Mouse (Mus musculus) heart, embryonic 16.5 days (tissue): ENCODE results near the gene Cdc42. TPM values are rescaled to one million over a fixed set of nuclear protein-coding genes. Genes with fewer than 3 reads are reported as not detected.

Source experiments
- ATAC-seq: fragments of 200-750 bp; cut with Nextera tagmentation; replicated peaks from 2 replicates; pipeline ENCODE4 v1.8.0; 2017; ENCODE audit warnings: moderate number of reproducible peaks; ENCODE audit not compliant: insufficient read depth, low FRiP score; ENCODE audit errors: extremely low read depth
- H3K27ac ChIP-seq: fragments of 300-500 bp; sonication (generic); 2 replicates; pipeline ENCODE4 v1.5.1; 2014; ENCODE audit warnings: mild to moderate bottlenecking, low read length, control low read depth, moderate library complexity
- H3K27me3 ChIP-seq: fragments of 300-500 bp; sonication (generic); 2 replicates; pipeline ENCODE4 v1.6.1; 2014; ENCODE audit warnings: low read length, mixed read lengths; ENCODE audit not compliant: control insufficient read depth, insufficient read depth
- H3K36me3 ChIP-seq: fragments of 300-500 bp; sonication (generic); 2 replicates; pipeline ENCODE4 v1.6.1; 2014; ENCODE audit not compliant: control insufficient read depth, insufficient read depth
- H3K4me1 ChIP-seq: fragments of 300-500 bp; sonication (generic); 2 replicates; pipeline ENCODE4 v1.6.1; 2014; ENCODE audit warnings: low read length, mixed read lengths; ENCODE audit not compliant: control insufficient read depth, insufficient read depth
- H3K4me2 ChIP-seq: fragments of 300-500 bp; sonication (generic); 2 replicates; pipeline ENCODE4 v1.6.1; 2014; ENCODE audit warnings: low read depth, mild to moderate bottlenecking, control low read depth, low read length
- H3K4me3 ChIP-seq: fragments of 300-500 bp; sonication (generic); 2 replicates; pipeline ENCODE4 v1.5.1; 2014; ENCODE audit warnings: mild to moderate bottlenecking, control low read depth, low read length
- H3K9ac ChIP-seq: fragments of 300-500 bp; sonication (generic); 2 replicates; pipeline ENCODE4 v1.6.1; 2014; ENCODE audit warnings: low read length, control low read depth
- H3K9me3 ChIP-seq: fragments of 300-500 bp; sonication (generic); replicated peaks from 2 replicates; pipeline ENCODE4 v1.6.1; 2016; ENCODE audit warnings: low read length; ENCODE audit not compliant: control insufficient read depth
- whole genome bisulfite sequencing: fragments of 180-500 bp; shearing (Covaris S2); extraction: QIAGEN DNeasy Blood & Tissue Kit; methylation state at CpG from one replicate; pipeline ENCODE4 v1.1.7; 2014; 5-methylcytosine and 5-hydroxymethylcytosine counted together
- polyA plus RNA-seq: library from polyadenylated mRNA; unstranded; fragments of >200 nt; fragmentation: Nextera tagmentation; extraction: Ambion mirVana; gene quantifications from 2 replicates; pipeline ENCODE4 v1.2.1, GENCODE M21; 2015

Cdc42 gene
- polyA plus RNA-seq, 1 experiment from 2014 or later: 514 TPM

DNA sequence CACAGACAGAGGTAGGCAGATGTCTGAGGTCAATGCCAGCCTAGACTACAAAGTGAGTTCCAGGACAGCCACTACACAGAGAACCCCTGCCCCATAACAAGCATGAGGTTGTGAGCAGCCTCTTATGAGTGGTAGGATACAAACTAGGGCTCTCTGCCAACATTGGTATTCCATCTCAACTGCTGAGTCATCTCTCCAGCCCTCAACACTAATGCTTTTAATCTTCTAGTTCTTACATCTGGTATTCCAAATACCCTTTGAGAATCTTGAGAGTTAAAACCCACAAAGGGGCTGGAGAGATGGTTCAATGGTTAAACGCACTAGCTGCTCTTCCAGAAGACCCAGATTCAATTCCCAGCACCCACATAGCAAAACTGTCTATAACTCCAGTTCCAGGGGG, 18.1 kb downstream of the Cdc42 start:
- peaks cover 26% of the 10 kb centered on the region for H3K4me1 ChIP-seq
- no peak overlapping the region for H3K27ac ChIP-seq
- H3K9ac ChIP-seq: no peak overlapping the region
- H3K27me3 ChIP-seq: no peaks in the 10 kb centered on the region
- no peak overlapping the region for H3K4me2 ChIP-seq
- ATAC-seq: no peak
- no peak overlapping the region for H3K4me3 ChIP-seq
- 63% methylated on average over 1 of the region's 1 CpGs for WGBS
- H3K36me3 ChIP-seq: peaks cover 12% of the 10 kb centered on the region
- no peaks in the 10 kb centered on the region for H3K9me3 ChIP-seq

DNA sequence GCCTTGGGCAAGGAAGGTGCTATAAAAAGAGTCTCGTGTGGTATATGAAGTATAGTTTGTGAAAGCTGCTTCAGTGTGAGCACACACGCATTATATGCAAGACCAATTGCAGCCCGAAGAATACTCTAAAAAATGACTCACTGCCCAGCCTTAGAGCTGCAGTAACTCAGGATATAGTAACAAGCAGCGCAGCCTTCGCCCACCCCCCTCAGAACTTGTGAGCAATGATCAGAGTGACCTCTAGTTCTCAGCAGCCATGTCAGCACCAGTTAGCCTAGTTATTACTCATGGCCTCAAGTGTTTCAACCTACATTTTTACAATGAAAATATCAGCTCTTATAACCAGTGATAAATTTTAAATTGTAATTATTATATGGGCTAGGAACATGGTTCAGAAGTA, 21.1 kb downstream of the Cdc42 start:
- H3K27me3 ChIP-seq: no peaks in the 10 kb centered on the region
- H3K9me3 ChIP-seq: no peaks in the 10 kb centered on the region
- H3K4me1 ChIP-seq: peaks cover 26% of the 10 kb centered on the region
- H3K27ac ChIP-seq: no peak overlapping the region
- peaks cover 31% of the 10 kb centered on the region for H3K36me3 ChIP-seq
- WGBS: 78% methylated on average over 5 of the region's 5 CpGs
- H3K4me2 ChIP-seq: no peak overlapping the region
- ATAC-seq: no peak
- H3K4me3 ChIP-seq: no peak overlapping the region
- no peak overlapping the region for H3K9ac ChIP-seq

DNA sequence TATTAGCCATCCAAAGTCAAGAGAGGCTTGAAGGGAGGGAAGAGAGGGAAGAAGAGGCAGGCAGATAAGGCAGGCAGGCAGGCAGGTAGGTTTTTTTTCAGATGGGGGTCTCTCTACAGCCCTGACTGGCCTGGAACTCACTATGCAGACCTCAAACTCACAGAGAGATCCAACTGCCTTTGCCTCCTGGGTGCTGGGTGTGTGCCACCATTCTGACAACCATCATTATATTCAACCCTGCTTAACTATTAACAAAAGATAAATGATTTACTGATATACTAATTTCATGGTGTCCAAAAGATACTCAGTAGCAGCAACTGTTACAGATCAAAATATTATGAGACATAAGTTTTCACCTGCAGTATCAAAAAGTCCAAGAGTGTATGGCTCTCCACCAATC, 25.5 kb downstream of the Cdc42 start:
- peaks cover 51% of the 10 kb centered on the region for H3K36me3 ChIP-seq
- H3K9ac ChIP-seq: no peak overlapping the region
- H3K27me3 ChIP-seq: no peaks in the 10 kb centered on the region
- peaks cover 9% of the 10 kb centered on the region for H3K4me1 ChIP-seq
- no peak for ATAC-seq
- H3K4me2 ChIP-seq: no peak overlapping the region
- no peak overlapping the region for H3K4me3 ChIP-seq
- no peak overlapping the region for H3K27ac ChIP-seq
- no peaks in the 10 kb centered on the region for H3K9me3 ChIP-seq

DNA sequence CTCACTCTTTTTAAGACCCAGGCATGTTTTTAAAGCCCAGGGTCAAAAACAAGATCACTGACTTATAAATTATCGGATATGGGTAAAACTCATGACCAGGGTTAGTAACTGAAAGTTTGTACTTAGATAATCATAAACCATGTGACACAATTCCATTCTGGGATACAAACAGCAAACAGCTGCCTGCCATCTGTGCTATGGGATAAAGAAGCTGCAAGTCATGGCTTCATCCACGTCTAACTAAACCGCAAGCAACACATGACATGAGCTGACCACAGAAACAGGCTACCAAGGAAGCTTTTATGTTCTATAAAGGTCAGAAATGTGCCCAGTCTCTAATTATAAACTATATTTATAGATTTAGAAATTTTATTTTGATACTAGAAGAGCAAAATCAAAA, 31.0 kb downstream of the Cdc42 start:
- no peak overlapping the region for H3K9ac ChIP-seq
- 81% methylated on average over 3 of the region's 3 CpGs for WGBS
- H3K4me2 ChIP-seq: no peak overlapping the region
- no peaks in the 10 kb centered on the region for H3K27me3 ChIP-seq
- no peak overlapping the region for H3K27ac ChIP-seq
- no peaks in the 10 kb centered on the region for H3K4me1 ChIP-seq
- H3K9me3 ChIP-seq: no peaks in the 10 kb centered on the region
- H3K36me3 ChIP-seq: peaks cover 34% of the 10 kb centered on the region
- ATAC-seq: no peak
- no peak overlapping the region for H3K4me3 ChIP-seq

DNA sequence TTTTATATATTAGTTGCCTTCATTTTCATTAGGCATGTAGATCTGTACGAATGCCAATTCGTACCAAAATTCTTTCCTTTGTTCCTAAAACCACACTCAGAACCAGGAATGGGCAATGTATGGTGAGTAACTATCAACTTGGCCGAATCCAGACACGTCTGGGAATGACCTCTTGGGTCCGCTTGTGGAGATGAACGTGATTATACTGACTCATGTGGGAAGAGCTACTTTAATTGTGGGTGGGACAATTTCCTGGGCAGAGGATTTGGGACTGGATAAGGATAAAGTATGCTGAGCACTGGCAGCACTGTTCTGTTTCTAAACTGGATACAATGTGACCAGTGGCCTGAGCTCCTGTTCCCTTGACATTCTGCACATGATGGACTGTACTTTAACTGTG, 32.6 kb downstream of the Cdc42 start:
- 78% methylated on average over 6 of the region's 6 CpGs for WGBS
- H3K4me3 ChIP-seq: no peak overlapping the region
- no peak overlapping the region for H3K27ac ChIP-seq
- H3K36me3 ChIP-seq: peaks cover 44% of the 10 kb centered on the region
- H3K9ac ChIP-seq: no peak overlapping the region
- no peak overlapping the region for H3K4me2 ChIP-seq
- H3K27me3 ChIP-seq: no peaks in the 10 kb centered on the region
- ATAC-seq: no peak
- H3K4me1 ChIP-seq: no peaks in the 10 kb centered on the region
- no peaks in the 10 kb centered on the region for H3K9me3 ChIP-seq

DNA sequence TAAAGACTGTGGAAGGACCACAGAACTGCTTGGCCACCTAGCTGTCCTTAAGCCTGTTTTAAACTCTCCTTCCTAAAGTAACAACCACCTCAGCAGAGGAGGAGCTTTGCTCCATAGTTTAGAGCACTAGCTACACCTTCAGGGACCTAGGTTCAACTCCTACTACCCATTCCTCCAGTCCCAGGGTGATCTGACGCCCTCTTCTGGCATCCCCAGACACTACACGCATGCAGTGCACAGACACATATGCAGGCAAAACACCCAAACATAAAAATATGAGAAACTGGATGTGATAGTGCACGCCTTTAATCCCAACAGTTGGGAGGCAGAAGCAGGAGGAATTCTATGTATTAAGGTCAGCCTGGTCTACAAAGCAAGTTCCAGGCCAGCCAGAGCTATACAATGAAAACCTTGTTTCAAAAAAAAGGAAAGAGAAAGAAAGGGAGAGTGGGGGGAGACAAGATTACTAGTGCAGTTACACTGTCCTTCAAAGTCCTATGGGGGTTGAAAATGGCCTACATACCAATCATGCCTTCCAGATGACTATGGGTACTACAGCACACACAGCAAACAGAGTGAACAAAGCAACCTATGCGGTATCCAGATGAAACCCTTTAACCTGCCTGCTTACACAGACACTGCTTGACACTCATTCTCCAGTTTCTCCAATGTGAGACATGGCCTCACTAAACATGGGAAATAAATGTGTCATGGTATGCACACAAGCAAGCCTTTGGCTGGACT, 41.3 kb downstream of the Cdc42 start:
- H3K4me3 ChIP-seq: no peak overlapping the region
- H3K9ac ChIP-seq: no peak overlapping the region; the same call in 1 of the 2 replicates
- no peaks in the 10 kb centered on the region for H3K27me3 ChIP-seq
- H3K4me1 ChIP-seq: peaks cover 28% of the 10 kb centered on the region
- H3K27ac ChIP-seq: peak overlapping the region; percentile 71
- 68% methylated on average over 4 of the region's 4 CpGs for WGBS
- H3K36me3 ChIP-seq: peaks cover 18% of the 10 kb centered on the region
- no peak overlapping the region for H3K4me2 ChIP-seq
- no peak for ATAC-seq
- H3K9me3 ChIP-seq: no peaks in the 10 kb centered on the region

DNA sequence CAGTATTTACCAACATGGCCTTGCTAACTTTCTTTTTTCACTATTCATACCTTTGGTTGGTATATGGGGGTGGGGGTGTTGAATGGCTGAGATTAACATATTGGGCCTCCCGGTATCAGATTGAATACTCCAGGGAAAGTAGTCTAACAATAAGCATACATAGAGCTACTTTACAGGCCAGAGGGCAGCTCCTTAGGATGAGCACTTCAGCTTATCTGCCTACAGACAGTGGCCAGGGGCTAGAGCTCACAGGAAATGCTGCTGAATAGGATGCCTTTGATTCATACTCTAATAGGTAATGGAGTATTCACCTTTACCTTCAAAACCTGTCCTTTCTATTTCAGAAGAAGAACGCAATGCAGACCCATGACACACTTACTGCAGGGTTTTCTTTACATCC, 42.5 kb downstream of the Cdc42 start:
- WGBS: 77% methylated on average over 2 of the region's 2 CpGs
- Histone ChIP-seq H3K27me3 (no peaks in the 10 kb centered on the region), H3K4me3 (no peak overlapping the region), H3K4me1 (peaks cover 28% of the 10 kb centered on the region), H3K36me3 (peaks cover 11% of the 10 kb centered on the region; the same call in 1 of the 2 replicates), H3K9ac (no peak overlapping the region), H3K27ac (no peak overlapping the region), H3K9me3 (no peaks in the 10 kb centered on the region), H3K4me2 (no peak overlapping the region)
- no peak for ATAC-seq

DNA sequence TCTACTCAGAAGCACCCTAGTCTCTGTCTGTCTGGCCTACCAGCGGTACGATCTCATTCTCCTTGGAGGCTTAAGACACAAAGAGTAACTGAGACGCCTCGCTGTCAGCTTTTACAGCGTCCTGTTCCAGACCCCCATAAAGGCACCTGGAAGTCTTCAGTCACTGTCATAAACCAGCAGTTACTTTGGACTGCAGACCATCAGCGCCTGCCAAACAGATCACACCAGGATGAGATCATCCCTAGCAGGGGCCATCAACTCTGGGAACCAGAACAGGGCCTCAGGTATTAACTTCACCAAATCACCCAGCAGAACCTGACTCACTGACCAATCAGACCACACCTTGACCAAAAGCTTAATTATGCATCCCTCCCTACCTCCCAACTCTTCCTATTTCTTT, 43.0 kb downstream of the Cdc42 start:
- WGBS: 42% methylated on average over 6 of the region's 6 CpGs
- no peak for ATAC-seq
- H3K9me3 ChIP-seq: no peaks in the 10 kb centered on the region
- H3K4me1 ChIP-seq: peaks cover 28% of the 10 kb centered on the region
- H3K36me3 ChIP-seq: peaks cover 11% of the 10 kb centered on the region; the same call in 1 of the 2 replicates
- no peak overlapping the region for H3K4me2 ChIP-seq
- H3K4me3 ChIP-seq: no peak overlapping the region
- H3K27me3 ChIP-seq: no peaks in the 10 kb centered on the region
- H3K27ac ChIP-seq: no peak overlapping the region
- no peak overlapping the region for H3K9ac ChIP-seq

DNA sequence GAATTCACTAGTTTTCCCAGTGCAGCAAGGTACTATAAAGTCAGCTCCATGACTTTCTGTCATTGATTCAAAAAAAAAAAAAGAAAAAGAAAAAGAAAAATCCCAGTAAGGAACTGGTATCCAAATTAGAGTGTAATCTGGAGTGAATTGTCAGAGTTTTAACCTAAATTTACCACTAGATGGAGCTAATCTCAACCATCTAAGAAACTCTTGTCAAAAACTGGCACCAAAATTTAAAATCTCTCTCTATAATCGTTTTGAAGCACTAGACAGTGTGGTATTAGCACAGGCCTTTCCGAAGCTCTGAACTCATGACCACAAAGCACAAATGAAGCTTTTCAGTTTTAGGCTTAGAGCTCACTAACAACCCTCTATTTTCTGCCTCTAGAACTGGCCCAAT, 44.0 kb downstream of the Cdc42 start:
- Histone ChIP-seq H3K27ac (no peak overlapping the region), H3K36me3 (peaks cover 7% of the 10 kb centered on the region; the same call in 1 of the 2 replicates), H3K4me3 (no peak overlapping the region), H3K9me3 (no peaks in the 10 kb centered on the region), H3K4me1 (peaks cover 28% of the 10 kb centered on the region), H3K4me2 (no peak overlapping the region), H3K9ac (no peak overlapping the region), H3K27me3 (no peaks in the 10 kb centered on the region)
- no peak for ATAC-seq
- WGBS: 52% methylated on average over 2 of the region's 2 CpGs
